Mouse (Mus musculus): ENCODE measurements around the gene Ndst4. TPM values are rescaled to one million over a fixed set of nuclear protein-coding genes. Genes with fewer than 3 reads are reported as not detected.

Gene Ndst4
- total RNA-seq, 4 experiments from 2014 or later: 19.8 to 24.0 (median 21.3) TPM

- no peak for DNase-seq (ENCODE audit: low spot score in 2 of 2)
Measured at GRCm38 (mm10) chr3:125722953-125723352, 319.1 kb downstream of the Ndst4 start.

GRCm38 (mm10) chr3:125734945-125735344 lies 331.1 kb downstream of the Ndst4 start:
- DNase-seq (ENCODE audit: low spot score in 2 of 2): no peak

DNA sequence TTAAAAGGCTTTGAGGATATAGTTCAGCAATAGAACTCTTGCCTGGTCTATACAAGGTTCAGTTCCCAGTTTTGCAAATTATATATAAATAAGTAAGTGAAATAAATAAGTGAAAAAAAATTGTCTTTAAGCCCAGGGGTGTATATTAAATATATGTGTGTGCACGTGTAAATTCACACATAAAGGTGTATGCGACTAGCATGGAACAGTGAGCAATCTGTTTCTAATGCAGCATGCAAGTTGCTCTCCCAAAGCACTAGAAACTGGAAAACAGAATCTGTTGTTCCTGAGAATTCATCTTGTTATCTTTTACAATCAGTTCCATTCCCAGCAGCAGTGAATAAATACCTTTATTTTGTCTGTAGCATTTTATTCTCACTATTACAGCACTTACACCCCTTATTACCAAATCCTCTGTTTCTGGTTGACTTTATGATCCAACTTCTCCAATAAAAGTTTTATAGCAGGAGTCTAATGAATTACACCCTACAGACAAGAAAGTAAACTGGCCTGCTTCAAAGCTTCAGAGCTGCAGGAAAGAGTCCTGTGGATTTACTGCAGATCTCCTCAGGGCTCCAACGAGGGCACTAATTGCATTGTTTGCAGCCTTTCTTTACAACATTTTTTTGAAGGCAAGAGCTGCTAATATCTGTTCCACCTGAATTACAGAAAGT lies 340.7 kb downstream of the Ndst4 start:
- no peak for DNase-seq (ENCODE audit: low spot score in 2 of 2)

DNA sequence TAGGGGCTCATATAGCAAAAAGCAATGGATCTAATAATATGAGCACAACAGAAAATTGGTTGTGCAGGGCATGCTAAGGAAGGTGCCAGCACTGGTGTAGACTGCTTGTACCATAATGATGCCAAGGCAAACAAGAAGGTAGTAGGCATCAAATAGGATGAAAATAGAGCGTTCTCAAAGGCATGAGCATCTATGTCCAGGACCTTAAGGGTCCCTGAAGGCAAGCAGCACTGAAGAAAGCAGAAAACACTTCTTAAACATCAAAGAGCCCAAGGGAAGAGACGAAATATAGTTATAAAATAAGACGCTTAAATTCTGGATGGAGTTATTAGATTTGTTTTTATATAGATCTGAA lies 341.2 kb downstream of the Ndst4 start:
- no peak for DNase-seq (ENCODE audit: low spot score in 2 of 2)

GRCm38 (mm10) chr3:125746367-125746766 lies 342.5 kb downstream of the Ndst4 start:
- DNase-seq (ENCODE audit: low spot score in 2 of 2): no peak

DNA sequence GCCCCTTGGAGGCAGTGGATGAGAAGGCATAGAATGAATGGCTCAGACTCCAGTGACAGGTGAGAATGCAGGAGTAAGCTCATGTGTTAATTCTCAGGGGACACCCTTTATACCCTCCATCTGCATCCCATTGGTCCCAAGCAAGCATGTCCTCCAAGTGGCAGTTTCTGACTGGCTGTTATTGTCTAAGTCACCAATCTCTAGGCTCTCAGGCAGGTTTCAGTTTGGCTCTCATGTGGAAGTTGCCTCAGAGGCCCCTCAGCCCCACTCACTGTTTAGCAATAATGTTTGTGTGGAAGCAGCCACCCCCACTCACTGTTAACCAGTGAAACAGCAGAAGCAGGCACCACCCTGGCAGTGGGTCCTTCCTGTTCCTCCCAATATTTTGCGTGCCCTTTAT lies 353.0 kb downstream of the Ndst4 start:
- DNase-seq (ENCODE audit: low spot score in 2 of 2): no peak

- no peak for DNase-seq (ENCODE audit: low spot score in 2 of 2)
Measured at GRCm38 (mm10) chr3:125760711-125761110, 356.8 kb downstream of the Ndst4 start.
